Mouse (Mus musculus): ENCODE measurements at regions not wholly inside any gene's neighbourhood (a gene's known extent, or its start where the extent isn't known, plus 50 kb on each side); places are given as distances from the start of the nearest gene placed in this dataset.

DNA sequence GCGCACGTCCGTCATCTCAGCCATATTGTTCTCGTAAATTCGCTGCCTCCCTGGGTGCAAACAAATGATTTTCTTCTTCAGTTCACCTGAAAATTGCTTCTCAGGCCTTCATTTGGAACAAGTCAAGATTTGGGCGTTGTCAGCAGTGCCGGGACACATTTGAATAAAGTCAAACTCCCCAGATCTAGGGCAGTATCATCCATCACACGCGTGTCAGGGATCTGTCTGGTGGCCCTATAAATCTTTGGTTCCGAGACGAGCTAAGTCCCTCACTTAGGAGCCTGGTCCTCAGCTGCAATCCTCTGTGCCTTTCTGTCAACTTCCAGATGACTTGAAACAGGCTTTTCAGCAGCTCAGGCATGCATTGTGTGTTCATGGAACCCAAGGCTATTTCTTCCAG lies 236.7 kb upstream of the Cntnap4 start:
- TF ChIP-seq CTCF (IDR thresholded peaks at IDR 0.05; ENCODE audit: low read depth) (no peak), EP300 (IDR thresholded peaks at IDR 0.05; ENCODE audit: low read depth) (no peak)
